Mouse (Mus musculus): ENCODE measurements around the gene Ttc4.

DNA sequence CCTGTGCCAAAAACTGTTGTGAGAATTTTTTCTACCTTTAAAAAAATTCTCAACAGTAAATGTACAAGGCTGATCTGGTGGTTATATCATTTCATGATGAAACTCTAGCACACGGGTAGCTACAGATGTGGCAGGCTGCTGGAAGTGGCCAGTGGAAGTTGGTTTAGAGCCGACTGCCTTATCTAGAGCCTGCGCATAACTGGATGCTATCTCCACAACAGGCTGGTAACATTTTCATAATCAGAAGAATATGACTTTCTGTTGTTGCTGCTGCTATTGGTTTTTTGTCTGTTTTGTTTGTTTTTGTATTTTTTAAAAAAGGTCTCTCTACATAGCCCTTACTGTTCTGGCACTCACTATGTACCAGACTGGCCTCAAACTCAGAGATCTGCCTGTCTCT, 26.2 kb downstream of the Ttc4 start:
- no peak for TF ChIP-seq CTCF (IDR thresholded peaks at IDR 0.05; ENCODE audit: insufficient read depth, low read length)
- TF ChIP-seq POLR2A (IDR thresholded peaks at IDR 0.05; ENCODE audit: borderline replicate concordance, extremely low read depth, low read depth, low read length) = no peak

Data from lung, adult 2 months (tissue).